25 mouse cellular contexts compared by ENCODE assay signal in the genomic region with DNA sequence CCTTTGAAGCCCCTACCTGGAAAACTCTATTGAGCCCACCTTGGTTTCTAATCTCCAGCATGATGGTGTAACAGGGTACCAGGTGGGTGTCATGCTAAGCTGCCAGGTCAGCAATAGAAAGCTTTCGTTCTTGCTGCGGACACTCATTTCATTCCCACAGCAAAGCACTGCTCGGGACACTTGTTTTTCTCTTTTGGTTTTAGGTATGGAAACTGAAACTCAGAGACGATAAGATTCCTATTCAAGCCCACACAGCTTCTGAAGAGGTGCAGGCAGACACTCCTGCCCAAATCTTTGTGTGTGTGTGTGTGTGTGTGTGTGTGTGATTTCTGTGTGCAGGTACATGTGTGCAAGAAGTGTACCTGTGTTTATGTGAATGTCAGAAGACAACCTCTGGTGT. TPM values are rescaled to one million over a fixed set of nuclear protein-coding genes. Genes with fewer than 3 reads are reported as not detected.
DNase-seq lines count a peak whose midpoint lies in the region; ATAC-seq and TF ChIP-seq lines count a peak whose summit lies in the region.
"Had no signal": no experiment of that assay in that cellular context is flagged by ENCODE, and none has a peak within 500 bp of the region (broad histone marks: within the 10 kb centered on the region; RNA-seq: fewer than 3 reads in every experiment).

No protein-coding gene starts in this region.

- no peak overlapping the region for H3K27ac ChIP-seq in left cerebral cortex, adult 2 months
- no peak overlapping the region for H3K27ac ChIP-seq in gastrocnemius, adult 2 months
- H3K27ac ChIP-seq: embryonic facial prominence, embryonic 13.5 days; embryonic facial prominence, embryonic 15.5 days; forebrain, embryonic 10.5 days had no signal

- peak; percentile 37 for ATAC-seq in activated CD4-positive, CD25-positive, alpha-beta regulatory T cell, adult 4 months
- peak; percentile 27 for ATAC-seq in inflammation-experienced regulatory T-cells, adult 6 months
- ATAC-seq: forebrain, embryonic 14.5 days; forebrain, embryonic 16.5 days; Patski had no signal

- peak; percentile 61 for DNase-seq in CD4-positive helper T cell, adult 2 months (ENCODE audit: low read depth, low spot score)
- DNase-seq in CD4-positive, CD25-positive, alpha-beta regulatory T cell, adult 2 months (ENCODE audit: low read depth, low spot score) = peak; percentile 17
- no peak for DNase-seq in left cerebral cortex, postnatal 10 days (ENCODE audit: extremely low spot score in 1 of 2, low spot score in 2 of 2)
- DNase-seq in left cerebral cortex, adult 2 months (ENCODE audit: extremely low spot score in 1 of 2, low spot score in 2 of 2) = no peak
- no peak for DNase-seq in gastrocnemius, adult 2 months
- DNase-seq: adrenal gland, adult 2 months; adrenal gland, postnatal 25 days; cerebellum, adult 11 months; cerebellum, adult 18-20 months; cerebellum, adult 8-10 months; cerebellum, adult 9-11 months; cerebellum, postnatal 14 days; cerebellum, postnatal 36 days; embryo, embryonic 11 days had no signal

- H3K4me3 ChIP-seq in left cerebral cortex, adult 2 months = no peak overlapping the region
- H3K4me3 ChIP-seq in gastrocnemius, adult 2 months = no peak overlapping the region
- H3K4me3 ChIP-seq: embryonic facial prominence, embryonic 13.5 days; embryonic facial prominence, embryonic 15.5 days; erythroblast, embryonic 14.5 days; forebrain, embryonic 10.5 days had no signal

- intact Hi-C loops in left cerebral cortex, postnatal 10 days (cut with DNase I) = no loop called here
- intact Hi-C loops in left cerebral cortex, adult 2 months (cut with DNase I) = no loop called here
- intact Hi-C loops in gastrocnemius, adult 2 months (cut with DNase I) = no loop called here

- TF ChIP-seq CTCF in left cerebral cortex, adult 2 months (IDR thresholded peaks at IDR 0.05) = no peak
- TF ChIP-seq CTCF in gastrocnemius, adult 2 months (IDR thresholded peaks at IDR 0.05) = no peak

RNA-seq across cellular contexts. Expression of a gene that starts 32.2 kb away (rescaled TPM):
- 100 to 1,000 TPM in 1 of 2 experiments, 10 to 100 TPM in 1; 88.1 to 123 TPM for polyA plus RNA-seq in activated CD4-positive, CD25-positive, alpha-beta regulatory T cell, adult 4 months (2017; shearing (Covaris generic))
- polyA plus RNA-seq in inflammation-experienced regulatory T-cells, adult 6 months (2017; shearing (Covaris generic)) = 100 to 1,000 TPM; 109 to 129 (median 126) TPM
- total RNA-seq in left cerebral cortex, postnatal 10 days (2021) = 10 to 100 TPM; 27.1 to 31.0 TPM
- 10 to 100 TPM; 26.7 to 27.9 TPM for total RNA-seq in left cerebral cortex, adult 2 months (2021)
- 100 to 1,000 TPM; 129 to 153 TPM for total RNA-seq in gastrocnemius, adult 2 months (2021)
- total RNA-seq: CH12.LX had no signal
- polyA plus RNA-seq: G1E had no signal

Comparison
In these comparisons a context has a peak if more than half of its experiments do, and no peak if none do; other contexts are left out.
1. DNase-seq: peak in CD4-positive helper T cell, adult 2 months (single experiment) and CD4-positive, CD25-positive, alpha-beta regulatory T cell, adult 2 months (single experiment); none in left cerebral cortex, postnatal 10 days (0 of 2), left cerebral cortex, adult 2 months (0 of 2) and gastrocnemius, adult 2 months (single experiment).
2. RNA of a gene that starts 32.2 kb away (total RNA-seq): 129 to 153 TPM in gastrocnemius, adult 2 months; 27.1 to 31.0 TPM in left cerebral cortex, postnatal 10 days and 26.7 to 27.9 TPM in left cerebral cortex, adult 2 months; every median in the first group is over 4 times any median in the second.